Mouse (Mus musculus) CH12.LX (cell line): Measurements from ENCODE around the gene Gse1. TPM values are rescaled to one million over a fixed set of nuclear protein-coding genes. Genes with fewer than 3 reads are reported as not detected.

Experiments
- DNase-seq: peaks from one replicate; pipeline ENCODE4 v3.0.0-alpha.2; 2013; ENCODE audit errors: extremely low read depth
- H3K27ac ChIP-seq: 2 replicates; pipeline ENCODE4 v1.5.1; 2012; ENCODE audit warnings: low read depth, mild to moderate bottlenecking, control low read depth, moderate library complexity; ENCODE audit not compliant: insufficient read depth
- H3K27me3 ChIP-seq: replicated peaks from 2 replicates; pipeline ENCODE3; 2012; ENCODE audit warnings: inconsistent platforms
- H3K36me3 ChIP-seq, 2 experiments: replicated peaks in 1 of 2; 2 replicates each; pipeline versions ENCODE3 to v1.6.1; 2012; ENCODE audit warnings: inconsistent platforms in 1 of 2, low read length in 1 of 2, mild to moderate bottlenecking in 1 of 2, mixed read lengths in 1 of 2, moderate library complexity in 1 of 2; ENCODE audit not compliant: control insufficient read depth in 1 of 2, insufficient read depth in 1 of 2
- H3K4me1 ChIP-seq, 2 experiments: 2 replicates each; pipeline ENCODE4 v1.6.1; 2012; ENCODE audit warnings: inconsistent platforms in 1 of 2, moderate library complexity in 1 of 2; ENCODE audit not compliant: insufficient read depth in 2 of 2, control insufficient read depth in 1 of 2
- H3K4me2 ChIP-seq: 2 replicates; pipeline ENCODE4 v1.6.1; 2012; ENCODE audit warnings: low read depth, mild to moderate bottlenecking, control low read depth; ENCODE audit not compliant: poor library complexity, insufficient read depth, severe bottlenecking
- H3K4me3 ChIP-seq, 3 experiments: fragments of 150-350 bp in 1 of 3; sonication (generic) in 1 of 3; replicated peaks in 1 of 3; 2 replicates each; pipeline versions ENCODE3 to v1.5.1; 2011 to 2012; ENCODE audit warnings: low read depth in 2 of 3, low read length in 2 of 3, mild to moderate bottlenecking in 2 of 3, moderate library complexity in 2 of 3, control low read depth in 1 of 3, improper control_type of control experiment in 1 of 3, inconsistent platforms in 1 of 3, mixed read lengths in 1 of 3; ENCODE audit not compliant: poor library complexity in 1 of 3
- H3K79me2 ChIP-seq: replicated peaks from 2 replicates; pipeline ENCODE4 v1.6.1; 2012; ENCODE audit warnings: mild to moderate bottlenecking, moderate library complexity; ENCODE audit not compliant: control insufficient read depth, poor library complexity, insufficient read depth, severe bottlenecking; ENCODE audit errors: extremely low read depth
- H3K9ac ChIP-seq: 2 replicates; pipeline ENCODE4 v1.6.1; 2012; ENCODE audit warnings: low read depth, mild to moderate bottlenecking, control low read depth, moderate library complexity; ENCODE audit not compliant: insufficient read depth
- H3K9me3 ChIP-seq: replicated peaks from 2 replicates; pipeline ENCODE3; 2012; ENCODE audit warnings: low read length, inconsistent platforms, mixed read lengths
- CHD1 ChIP-seq: IDR thresholded peaks from 2 replicates; pipeline ENCODE4 v1.6.1; 2012; ENCODE audit warnings: low read depth, low read length, improper control_type of control experiment, inconsistent platforms
- CTCF ChIP-seq, 2 experiments: IDR thresholded peaks in 1 of 2; conservative IDR thresholded peaks in 1 of 2; 2 replicates each; pipeline ENCODE4 v1.5.1; 2011 to 2012; ENCODE audit warnings: low read depth in 2 of 2, low read length in 2 of 2, improper control_type of control experiment in 1 of 2, inconsistent platforms in 1 of 2, mild to moderate bottlenecking in 1 of 2, moderate library complexity in 1 of 2
- EP300 ChIP-seq: IDR thresholded peaks from 2 replicates; pipeline ENCODE4 v1.6.1; 2011; ENCODE audit warnings: low read length, improper control_type of control experiment
- JUN ChIP-seq: IDR thresholded peaks from 2 replicates; pipeline ENCODE4 v1.6.1; 2011; ENCODE audit warnings: low read depth, mild to moderate bottlenecking, low read length, improper control_type of control experiment, moderate library complexity; ENCODE audit not compliant: insufficient read depth
- MAX ChIP-seq: IDR thresholded peaks from 2 replicates; pipeline ENCODE4 v1.6.1; 2011; ENCODE audit warnings: low read length, improper control_type of control experiment
- MAZ ChIP-seq: IDR thresholded peaks from 2 replicates; pipeline ENCODE4 v1.6.1; 2012; ENCODE audit warnings: low read depth, mild to moderate bottlenecking, inconsistent platforms, low read length, improper control_type of control experiment, moderate library complexity
- MXI1 ChIP-seq: IDR thresholded peaks from 2 replicates; pipeline ENCODE4 v1.6.1; 2011; ENCODE audit warnings: mild to moderate bottlenecking, low read depth, low read length, improper control_type of control experiment
- MYC ChIP-seq: IDR thresholded peaks from 2 replicates; pipeline ENCODE4 v1.6.1; 2011; ENCODE audit warnings: low read depth, mild to moderate bottlenecking, improper control_type of control experiment, low read length
- NRF1 ChIP-seq: IDR thresholded peaks from 2 replicates; pipeline ENCODE4 v1.6.1; 2014; ENCODE audit warnings: low read depth, mild to moderate bottlenecking, inconsistent platforms, low read length, improper control_type of control experiment, moderate library complexity
- PAX5 ChIP-seq: IDR thresholded peaks from 2 replicates; pipeline ENCODE4 v1.6.1; 2012; ENCODE audit warnings: low read length, inconsistent platforms, mixed read lengths
- POLR2A ChIP-seq: IDR thresholded peaks from 2 replicates; pipeline ENCODE4 v1.6.1; 2011; ENCODE audit warnings: low read depth, mild to moderate bottlenecking, improper control_type of control experiment, low read length
- POLR2AphosphoS2 ChIP-seq: IDR thresholded peaks from 2 replicates; pipeline ENCODE4 v1.6.1; 2011; ENCODE audit warnings: low read depth, low read length, improper control_type of control experiment
- TBP ChIP-seq: conservative IDR thresholded peaks from 2 replicates; pipeline ENCODE4 v1.6.1; 2011; ENCODE audit warnings: low read depth, low read length, improper control_type of control experiment
- USF1 ChIP-seq: IDR thresholded peaks from 2 replicates; pipeline ENCODE4 v1.6.1; 2014; ENCODE audit warnings: low read depth, mild to moderate bottlenecking, inconsistent platforms, low read length, improper control_type of control experiment
- USF2 ChIP-seq: conservative IDR thresholded peaks from 2 replicates; pipeline ENCODE4 v1.6.1; 2011; ENCODE audit warnings: low read depth, low read length, improper control_type of control experiment
- ZC3H11A ChIP-seq: IDR thresholded peaks from 2 replicates; pipeline ENCODE4 v1.6.1; 2012; ENCODE audit warnings: low read depth, mild to moderate bottlenecking, inconsistent platforms, low read length, improper control_type of control experiment
- ZKSCAN1 ChIP-seq: IDR thresholded peaks from 2 replicates; pipeline ENCODE4 v1.6.1; 2012; ENCODE audit warnings: low read depth, inconsistent platforms, low read length, improper control_type of control experiment, borderline replicate concordance
- ZNF384 ChIP-seq: IDR thresholded peaks from 2 replicates; pipeline ENCODE4 v1.6.1; 2012; ENCODE audit warnings: low read depth, low read length, improper control_type of control experiment, inconsistent platforms
- dilution Hi-C: fragments of 300-500 bp; cut with MboI; formaldehyde crosslinking; loops from 2 replicates; pipeline ENCODE4 v1.14.3; 2020; ENCODE audit warnings: low sequenced_read_pairs; ENCODE audit not compliant: extremely low pct_unique_long_range_greater_than_20kb, extremely low pct_ligation_motif_present
- in situ Hi-C: fragments of 300-500 bp; cut with MboI; formaldehyde crosslinking; loops from 3 replicates; pipeline ENCODE4 v1.14.3; 2019; ENCODE audit warnings: low sequenced_read_pairs, low pct_ligation_motif_present, low pct_unique_long_range_greater_than_20kb, mixed read lengths
- polyA plus RNA-seq: library from polyadenylated mRNA; unstranded; fragments of >175 nt; gene quantifications from 2 replicates; pipeline ENCODE4 v1.2.1, GENCODE M21; 2012; ENCODE audit warnings: low read depth; ENCODE audit not compliant: insufficient read length
- total RNA-seq, 2 experiments: library from RNA; depleted of rRNA; stranded (reverse); fragments of 300-350 nt in 1 of 2; fragments of >200 nt in 1 of 2; gene quantifications; 2 replicates each; pipeline ENCODE4 v1.2.3; 2012 to 2014

The Gse1 gene
- total and polyA plus RNA-seq, 3 experiments = 1.3 to 9.8 (median 8.5) TPM

DNA sequence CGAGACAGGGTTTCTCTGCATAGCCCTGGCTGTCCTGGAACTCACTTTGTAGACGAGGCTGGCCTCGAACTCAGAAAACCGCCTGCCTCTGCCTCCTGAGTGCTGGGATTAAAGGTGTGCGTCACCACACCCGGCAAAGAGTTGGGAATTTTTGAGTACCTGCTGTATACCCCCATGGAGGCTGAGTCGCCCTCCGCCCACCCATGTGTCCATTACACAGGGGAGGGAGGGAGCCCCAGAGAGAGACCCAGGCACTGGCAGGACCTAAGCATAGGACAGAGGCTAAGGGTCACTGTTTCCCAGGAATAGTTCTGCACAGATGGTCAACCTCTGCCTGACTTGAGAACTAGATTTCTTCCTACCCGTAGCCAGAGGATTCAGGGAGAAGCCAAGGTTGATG is 279.0 kb downstream of the Gse1 start:
- TF ChIP-seq NRF1 = no peak
- no peak for TF ChIP-seq JUN
- TF ChIP-seq, all 38 proteins: peak for 0
- dilution Hi-C loops (no loop called here), in situ Hi-C loops (no loop called here)
- Histone ChIP-seq H3K4me3 (no peak overlapping the region), H3K9ac (no peak overlapping the region), H3K79me2 (peaks cover 67% of the 10 kb centered on the region), H3K27me3 (no peaks in the 10 kb centered on the region), H3K4me2 (no peak overlapping the region), H3K36me3 (peaks cover 0 to 52% of the 10 kb centered on the region in 2 experiments), H3K27ac (no peak overlapping the region), H3K9me3 (peaks cover 4% of the 10 kb centered on the region), H3K4me1 (peaks cover 27 to 91% of the 10 kb centered on the region in 2 experiments)
- no peak for DNase-seq

DNA sequence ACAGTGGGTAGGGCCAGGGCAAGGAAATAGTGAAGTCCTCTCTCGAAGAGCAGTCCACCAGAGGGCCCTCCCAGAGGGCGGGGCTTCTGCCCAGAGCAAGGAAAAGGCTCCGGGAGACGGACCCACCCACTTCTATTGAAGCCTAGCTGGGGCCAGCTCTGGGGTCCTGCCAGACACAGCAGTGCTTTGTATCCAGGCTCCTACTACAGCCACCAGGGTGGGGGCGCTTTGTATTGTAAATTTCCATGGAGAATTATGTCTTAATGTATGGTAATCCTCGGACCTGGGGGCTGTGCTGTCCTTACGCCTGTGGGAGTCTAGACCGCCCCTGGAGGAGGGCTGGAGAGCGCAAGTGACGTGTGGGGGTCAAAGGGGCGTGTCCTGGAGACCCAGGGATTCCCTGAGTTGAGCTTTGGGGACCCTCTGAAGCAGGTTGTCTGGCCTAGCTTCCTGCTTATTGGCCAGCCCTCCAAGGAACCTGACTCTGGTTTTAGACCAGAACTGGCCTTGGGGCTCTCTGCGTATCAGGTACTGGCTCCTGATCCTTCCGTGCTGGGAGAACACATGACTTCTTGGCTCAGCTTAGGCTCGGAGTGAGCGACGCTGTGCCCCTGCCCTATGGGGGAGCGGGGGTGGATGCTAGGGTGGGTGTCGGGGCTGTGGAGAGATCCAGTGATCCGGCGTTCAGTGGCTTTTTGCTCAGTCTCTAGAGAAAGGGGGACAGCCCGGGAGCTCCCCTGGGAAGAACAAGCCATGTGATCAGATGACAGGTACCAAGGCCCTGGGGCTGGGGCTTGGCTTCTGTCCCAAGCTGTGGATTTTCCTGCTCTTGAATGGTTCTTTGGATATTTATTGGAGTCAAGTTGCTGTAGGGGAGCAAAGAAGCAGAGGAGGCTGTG is 281.1 kb downstream of the Gse1 start:
- Histone ChIP-seq H3K9me3 (peaks cover 11% of the 10 kb centered on the region), H3K4me2 (no peak overlapping the region), H3K4me1 (peaks cover 30 to 87% of the 10 kb centered on the region in 2 experiments), H3K79me2 (peaks cover 64% of the 10 kb centered on the region), H3K27me3 (no peaks in the 10 kb centered on the region), H3K36me3 (peaks cover 3 to 67% of the 10 kb centered on the region in 2 experiments), H3K4me3 (peak overlapping the region in 1 of 3 experiments; percentile 5), H3K9ac (no peak overlapping the region), H3K27ac (no peak overlapping the region)
- dilution Hi-C loops (no loop called here), in situ Hi-C loops (loop anchor here (10.0 kb wide), 1 partner anchor 175 kb away; no protein-coding TSS in a partner anchor)
- DNase-seq = no peak
- no peak for TF ChIP-seq EP300
- no peak for TF ChIP-seq MXI1

DNA sequence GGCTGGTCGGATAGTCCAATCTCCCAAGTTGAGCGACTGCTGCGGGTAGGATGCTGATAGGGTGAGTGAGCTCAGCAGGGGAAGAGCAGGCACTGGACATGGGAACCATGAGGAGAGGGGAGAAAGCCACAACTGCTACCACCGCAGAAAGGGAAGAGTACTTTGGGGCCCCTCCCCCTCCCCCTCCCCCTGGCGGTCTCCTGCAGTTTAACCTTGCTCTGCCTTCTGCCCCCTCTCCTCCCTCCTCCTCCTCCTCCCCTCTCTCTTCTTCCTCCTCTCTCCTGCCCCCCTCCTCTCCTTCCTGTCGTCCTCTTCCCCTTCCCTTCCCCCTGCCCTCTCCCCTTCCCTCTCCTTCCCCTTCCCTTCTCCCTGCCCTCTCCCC is 281.8 kb downstream of the Gse1 start:
- TF ChIP-seq CHD1 = no peak
- TF ChIP-seq MAX = no peak
- TF ChIP-seq POLR2A = no peak
- TF ChIP-seq USF1 = no peak
- TF ChIP-seq MAZ = no peak
- TF ChIP-seq NRF1 = no peak
- no peak for TF ChIP-seq EP300
- TF ChIP-seq ZNF384 = no peak
- no peak for TF ChIP-seq TBP
- no peak for TF ChIP-seq PAX5
- TF ChIP-seq ZC3H11A = no peak
- TF ChIP-seq MYC = no peak
- no peak for TF ChIP-seq CTCF (conservative IDR thresholded peaks at IDR 0.05 in 1 of 2, IDR thresholded peaks at IDR 0.05 in 1 of 2; ENCODE audit: low read depth in 2 of 2, low read length in 2 of 2)
- TF ChIP-seq USF2 = no peak
- TF ChIP-seq POLR2AphosphoS2 = no peak
- TF ChIP-seq ZKSCAN1 = no peak
- TF ChIP-seq, all 38 proteins: peak for 0
- peaks cover 31 to 86% of the 10 kb centered on the region in 2 experiments for H3K4me1 ChIP-seq
- in situ Hi-C loops (loop anchor here (10.0 kb wide), 1 partner anchor 175 kb away; no protein-coding TSS in a partner anchor), dilution Hi-C loops (no loop called here)
- DNase-seq = no peak
- H3K36me3 ChIP-seq = peaks cover 3 to 65% of the 10 kb centered on the region in 2 experiments
- no peak overlapping the region for H3K27ac ChIP-seq
- H3K27me3 ChIP-seq = no peaks in the 10 kb centered on the region
- no peak overlapping the region for H3K9ac ChIP-seq
- peaks cover 60% of the 10 kb centered on the region for H3K79me2 ChIP-seq
- peaks cover 11% of the 10 kb centered on the region for H3K9me3 ChIP-seq
- H3K4me2 ChIP-seq = no peak overlapping the region
- peak overlapping the region in 1 of 3 experiments; percentile 5 for H3K4me3 ChIP-seq
